Mouse (Mus musculus) urinary bladder, postnatal 10 days (tissue): Measurements from ENCODE around the gene Unc13b.

Source experiments
- DNase-seq: peaks from one replicate; pipeline ENCODE4 v3.0.0; 2022; ENCODE audit warnings: low spot score

The Unc13b gene

DNA sequence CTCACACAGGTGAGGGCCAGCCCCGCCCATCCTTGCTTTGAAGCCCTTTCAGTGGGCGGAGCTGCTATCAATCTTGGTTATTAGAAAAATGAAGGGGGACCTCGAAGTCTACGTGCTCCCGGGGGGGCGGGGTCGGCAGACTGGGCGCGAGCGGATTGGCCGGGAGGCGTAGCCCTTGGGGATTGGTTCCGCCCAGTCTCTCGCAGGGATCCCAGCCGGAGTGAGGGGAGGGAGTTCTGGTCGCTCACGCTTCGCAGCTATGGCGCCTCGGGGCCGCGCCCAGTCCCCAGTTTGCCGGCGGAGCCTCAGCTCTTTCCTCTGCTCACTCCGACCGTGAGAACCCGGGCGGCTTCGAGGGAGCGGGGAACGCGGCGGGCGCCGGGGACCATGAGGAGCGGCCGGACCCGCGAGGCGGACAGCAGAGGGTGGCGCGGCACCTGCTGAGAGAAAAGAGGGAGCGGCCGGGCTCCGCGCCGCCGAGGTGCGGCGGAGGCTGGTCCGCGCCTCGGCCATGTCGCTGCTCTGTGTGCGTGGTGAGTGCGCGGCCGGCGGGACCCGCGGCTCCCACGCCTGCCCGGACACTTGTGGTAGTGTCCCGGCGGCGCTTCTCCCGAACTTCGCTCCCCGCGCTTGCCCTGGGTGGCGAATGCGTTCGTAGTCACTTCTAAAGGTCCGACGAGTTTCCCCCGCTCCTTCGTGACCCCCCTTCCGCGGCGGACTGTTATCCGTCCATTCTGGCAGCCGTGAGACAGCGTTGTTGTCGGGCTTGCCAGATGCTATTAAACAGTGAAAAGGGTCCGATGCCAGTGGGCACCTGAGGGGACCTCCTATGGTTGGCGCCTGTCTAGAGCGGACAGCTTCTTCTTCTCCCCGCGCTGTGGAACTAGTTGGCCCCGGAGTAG is at the start of gene Unc13b:
Gene Unc13b, plus strand, starts transcription at position 201 of the 902 bp plus-strand sequence.
- peak; percentile 63 for DNase-seq

DNA sequence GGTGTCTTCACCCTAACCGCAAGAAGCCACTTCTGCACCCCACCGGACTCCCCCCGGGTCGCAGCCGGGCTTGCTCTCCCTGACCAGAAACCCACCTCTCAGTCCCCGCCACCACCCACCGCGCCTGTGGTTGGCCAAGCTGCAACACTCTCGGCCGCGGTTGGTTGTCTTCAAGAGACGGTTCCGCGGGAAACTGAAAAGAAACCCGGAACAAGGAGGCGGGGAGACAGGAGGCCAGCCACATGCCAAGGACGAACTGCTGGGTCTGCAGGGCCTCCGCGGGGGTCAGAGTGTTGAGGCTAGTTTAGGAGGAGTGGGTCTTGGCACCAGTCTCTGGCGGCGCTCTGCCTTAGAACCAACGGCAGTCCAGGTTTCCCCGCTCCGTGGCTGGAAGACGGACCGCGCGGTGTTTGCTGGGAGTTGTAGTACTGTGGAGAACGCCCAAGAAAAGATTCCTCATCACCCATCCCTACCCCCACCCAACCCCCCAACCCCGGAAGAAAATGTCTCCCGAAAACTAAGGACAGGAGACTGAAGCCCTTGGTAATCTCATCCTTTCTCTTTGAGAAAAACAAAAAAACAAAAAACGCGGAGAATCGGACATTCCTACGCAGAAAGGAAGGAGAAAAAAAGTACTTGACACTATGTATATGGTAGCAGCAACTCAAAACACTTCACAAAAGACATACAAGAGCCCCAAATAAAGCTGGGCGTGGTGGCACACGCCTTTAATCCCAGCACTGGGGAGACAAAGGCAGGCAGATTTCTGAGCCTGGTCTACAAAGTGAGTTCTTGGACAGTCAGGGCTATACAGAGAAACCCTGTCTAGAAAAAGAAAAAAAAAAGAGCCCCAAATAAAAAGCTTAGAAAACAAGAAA is 48.4 kb upstream of the Unc13b start, which contains the start of gene Fancg:
Gene Fancg, minus strand, starts transcription at position 346 of the 878 bp plus-strand sequence.
- no peak for DNase-seq

DNA sequence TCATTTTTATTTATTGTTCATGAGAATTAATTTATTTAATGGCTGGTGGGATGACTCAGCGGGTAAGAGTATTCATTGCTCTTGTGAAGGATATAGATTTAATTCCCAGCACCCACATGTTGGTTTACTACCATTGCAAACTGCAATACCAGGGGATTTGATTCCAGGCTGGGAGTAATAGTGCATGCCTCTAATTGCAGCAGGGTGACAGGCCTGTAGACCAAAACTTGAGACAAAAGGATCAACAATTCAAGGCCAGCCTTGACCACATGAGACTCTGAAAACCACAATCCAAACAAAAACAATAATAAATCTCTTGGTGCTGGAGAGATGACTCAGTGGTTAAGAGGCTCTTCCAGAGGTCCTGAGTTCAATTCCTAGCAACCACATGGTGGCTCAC is 46.7 kb upstream of the Unc13b start:
- DNase-seq: no peak

DNA sequence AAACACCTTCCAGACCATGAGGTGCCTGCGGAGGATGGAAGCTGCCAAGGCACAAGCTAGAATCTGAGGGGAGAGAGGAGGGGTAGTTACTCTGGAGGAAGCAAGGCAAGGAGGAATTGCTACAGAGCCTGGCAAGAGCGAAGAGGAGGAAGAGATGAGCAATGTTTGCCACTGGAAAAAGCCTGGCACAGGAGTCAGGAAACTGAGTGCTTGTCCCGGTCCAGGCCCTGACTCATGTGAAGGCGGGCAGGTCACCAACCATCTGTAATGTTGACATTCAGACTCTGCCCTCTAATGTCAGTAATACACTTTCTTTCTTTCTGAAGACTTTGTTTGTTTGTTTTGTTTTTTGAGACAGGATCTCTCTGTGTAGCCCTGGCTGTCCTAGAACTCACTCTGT is 40.6 kb upstream of the Unc13b start:
- no peak for DNase-seq

DNA sequence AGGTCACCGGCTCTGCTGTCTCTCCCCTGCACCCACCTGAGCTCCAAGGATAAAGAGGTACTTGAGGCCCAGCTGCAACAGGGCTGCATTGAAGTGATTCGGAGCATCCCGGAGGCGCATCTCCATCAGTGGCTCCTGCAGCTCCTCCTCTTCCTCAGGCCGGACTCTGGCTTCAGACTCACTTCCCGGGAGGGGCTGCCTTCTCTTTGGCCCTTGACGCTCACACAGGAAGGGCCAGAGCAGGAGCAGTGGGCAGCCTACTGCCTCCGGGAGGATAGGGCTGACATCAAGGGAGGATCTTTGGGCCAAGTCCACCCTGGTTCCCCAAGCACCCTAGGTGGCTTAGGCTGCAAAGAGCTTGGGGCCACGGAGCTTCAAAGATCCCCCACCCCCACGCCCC is 39.6 kb upstream of the Unc13b start:
- no peak for DNase-seq

DNA sequence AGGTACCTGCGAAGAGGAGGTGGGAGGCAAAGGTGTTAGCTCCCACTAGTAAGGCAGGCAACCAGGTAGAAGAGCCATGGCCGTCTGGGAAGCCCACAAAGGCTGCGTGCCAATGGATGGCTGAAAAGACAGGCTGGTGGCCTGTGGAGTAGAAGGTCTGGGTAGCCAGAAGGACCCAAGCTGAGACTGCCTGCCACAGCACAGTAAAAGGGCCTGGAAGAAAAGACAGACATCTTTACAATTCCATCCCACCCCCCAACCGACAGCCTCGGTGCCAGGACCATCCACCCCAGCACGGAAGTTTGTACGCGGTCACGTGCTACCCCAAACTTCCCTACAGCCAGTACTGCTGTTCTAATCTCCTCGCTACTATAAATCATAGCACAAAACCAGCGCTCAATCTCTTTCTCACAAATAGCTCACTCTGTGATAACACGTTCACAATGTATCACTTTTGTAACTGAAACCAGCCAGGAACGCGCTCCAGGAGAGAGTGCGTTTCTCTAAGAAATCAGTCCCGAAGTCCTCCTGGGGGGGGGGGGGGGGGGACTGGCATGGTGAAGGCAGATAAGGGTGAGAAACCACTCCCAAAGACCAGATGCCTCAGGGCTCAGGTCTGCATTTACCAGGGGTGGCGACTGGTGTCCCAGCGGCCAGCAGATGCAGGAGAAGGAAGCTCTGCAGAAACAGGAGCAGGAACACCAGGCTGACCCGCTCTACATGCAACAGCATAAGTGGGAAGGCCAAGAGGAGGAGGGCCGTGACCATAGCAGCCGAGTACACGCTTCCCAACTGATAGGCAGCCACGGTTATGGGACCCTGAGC is 38.9 kb upstream of the Unc13b start:
- DNase-seq: no peak

DNA sequence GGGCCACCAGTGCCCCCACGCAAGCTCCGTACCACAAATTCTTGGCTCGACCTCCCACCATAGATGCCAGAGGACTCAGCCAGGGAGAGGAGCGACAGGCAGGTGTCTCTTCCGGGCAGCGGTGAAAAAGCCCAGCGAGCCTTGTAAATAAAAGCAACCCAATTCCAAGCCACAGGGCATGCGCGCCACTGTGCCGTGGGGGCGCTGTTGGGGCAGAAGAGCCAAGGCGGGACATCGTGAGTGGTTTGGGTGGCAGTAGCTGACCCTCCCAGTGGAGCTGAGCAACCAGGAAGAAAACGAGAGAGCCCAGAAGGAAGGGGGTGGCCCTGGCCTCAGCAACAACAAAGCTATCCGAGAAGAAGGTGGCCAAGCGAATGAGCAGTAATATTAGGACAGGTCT is 37.9 kb upstream of the Unc13b start:
- DNase-seq: no peak

DNA sequence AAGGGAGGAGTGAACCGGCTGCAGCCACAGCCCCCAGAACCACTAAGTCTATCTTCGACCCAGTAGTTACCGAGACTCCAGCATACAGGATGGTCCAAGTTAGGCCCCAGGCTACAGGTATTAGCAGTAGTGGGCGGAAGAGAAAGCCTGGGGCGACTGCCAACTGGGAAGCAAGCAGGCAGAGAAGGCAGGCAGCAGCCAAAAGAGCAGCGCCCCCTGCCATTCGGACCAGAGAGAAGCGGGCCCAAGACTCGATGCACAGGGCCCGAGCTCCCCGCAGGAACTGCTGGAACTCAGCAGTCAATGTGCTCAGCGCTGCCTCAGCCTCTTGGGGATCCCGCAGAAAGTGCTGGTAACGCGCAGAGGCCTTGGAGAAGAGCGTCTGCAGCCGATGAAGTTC is 37.4 kb upstream of the Unc13b start:
- no peak for DNase-seq

DNA sequence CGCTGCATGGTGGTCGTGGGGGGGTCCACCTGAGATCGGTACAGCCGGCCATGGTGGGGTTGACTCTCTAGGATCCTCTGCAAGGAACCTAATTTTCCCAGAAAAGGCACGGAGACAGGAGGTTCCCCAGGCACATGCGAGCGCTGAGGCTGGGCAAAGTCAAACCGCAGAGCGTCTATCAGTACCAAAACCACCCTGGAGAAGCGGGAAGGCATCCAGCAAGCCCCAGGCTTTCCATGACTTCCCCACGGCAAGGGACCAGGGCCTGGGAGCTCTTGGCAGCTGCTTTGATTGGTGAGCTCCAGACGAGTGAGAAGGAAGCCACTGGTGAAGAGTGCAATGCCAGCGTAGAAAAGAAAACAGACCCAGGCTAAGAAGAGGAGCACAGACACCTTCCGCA is 34.1 kb upstream of the Unc13b start:
- DNase-seq: no peak

DNA sequence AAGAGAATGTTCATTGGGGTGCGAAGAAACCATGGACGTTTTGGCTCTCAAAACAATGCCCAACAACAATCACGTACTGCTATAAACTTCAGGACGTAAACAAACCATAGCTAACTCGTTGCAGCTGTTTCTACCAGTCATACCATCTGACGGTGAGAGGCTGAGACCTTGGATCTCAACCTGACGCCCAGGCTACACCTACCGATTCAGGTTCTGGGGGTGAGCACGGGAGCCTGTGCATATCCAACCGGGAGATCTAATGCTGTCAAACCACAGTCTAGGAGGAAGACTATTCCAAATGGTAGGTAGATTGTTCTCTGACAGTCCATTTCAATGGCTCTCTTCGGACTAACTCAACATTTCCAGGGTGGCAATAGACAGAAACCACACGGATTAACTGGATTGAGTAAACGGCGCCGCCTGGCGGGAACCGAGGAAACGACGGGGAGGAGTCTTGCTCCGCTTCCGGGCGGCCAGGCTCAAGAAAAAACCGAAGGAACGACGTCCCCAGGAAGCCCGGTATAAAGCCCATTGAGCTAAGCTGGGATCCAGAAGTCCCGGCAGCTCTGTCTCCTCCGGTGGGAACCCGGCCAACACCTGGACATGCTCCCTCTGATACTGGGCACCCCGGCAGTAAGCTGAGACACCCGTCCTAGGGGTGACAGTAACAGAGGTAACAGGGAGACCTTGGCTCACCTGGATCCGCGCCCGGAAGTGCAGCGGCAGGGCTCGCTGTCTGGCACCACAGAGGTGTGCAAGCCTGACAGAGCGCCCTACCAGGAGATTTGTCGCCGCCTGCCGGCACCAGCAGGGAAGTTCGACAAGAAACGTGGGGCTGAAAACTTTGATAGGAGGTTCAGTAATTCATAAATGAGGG is 33.4 kb upstream of the Unc13b start, which contains the start of gene Pigo:
Gene Pigo, minus strand, starts transcription at position 736 of the 877 bp plus-strand sequence.
- peak; percentile 81 for DNase-seq

DNA sequence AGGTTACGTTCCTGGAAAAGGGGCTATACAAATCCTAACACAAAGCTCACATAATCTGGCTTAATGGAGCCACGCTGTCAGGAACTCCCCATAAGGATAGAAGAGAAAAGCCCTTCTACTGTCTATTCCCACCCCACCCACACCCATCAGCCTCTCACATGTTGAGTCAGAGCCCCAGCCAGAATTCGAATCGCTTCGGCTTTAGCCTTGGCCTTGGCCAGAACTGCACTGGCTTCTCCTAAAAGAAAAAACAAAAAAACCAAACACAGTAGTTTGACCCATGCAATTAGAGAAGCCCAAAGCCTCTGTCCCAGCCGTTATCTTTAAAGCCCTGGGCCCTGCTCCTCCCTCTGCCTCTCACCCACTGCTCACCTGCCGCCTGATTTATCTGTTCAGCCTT is 29.6 kb upstream of the Unc13b start:
- no peak for DNase-seq

DNA sequence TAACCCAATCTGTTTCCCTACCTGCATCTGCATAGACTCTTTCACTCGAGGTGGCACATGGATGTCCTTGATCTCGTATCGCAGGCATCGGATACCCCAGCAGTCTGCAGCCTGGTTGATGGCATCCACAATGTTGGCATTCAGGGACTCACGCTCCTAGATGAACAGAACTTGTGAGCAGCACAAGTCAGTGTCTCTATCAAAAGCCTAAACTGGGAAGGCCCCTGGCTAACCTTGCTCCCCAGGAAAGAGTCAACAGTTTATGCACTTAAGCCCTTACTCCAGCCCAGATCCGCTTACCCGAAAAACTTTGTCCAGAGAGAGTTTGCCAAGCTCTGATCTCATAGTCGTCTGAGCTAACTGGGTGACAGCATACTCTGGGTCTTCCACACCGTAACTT is 29.0 kb upstream of the Unc13b start:
- DNase-seq: no peak

DNA sequence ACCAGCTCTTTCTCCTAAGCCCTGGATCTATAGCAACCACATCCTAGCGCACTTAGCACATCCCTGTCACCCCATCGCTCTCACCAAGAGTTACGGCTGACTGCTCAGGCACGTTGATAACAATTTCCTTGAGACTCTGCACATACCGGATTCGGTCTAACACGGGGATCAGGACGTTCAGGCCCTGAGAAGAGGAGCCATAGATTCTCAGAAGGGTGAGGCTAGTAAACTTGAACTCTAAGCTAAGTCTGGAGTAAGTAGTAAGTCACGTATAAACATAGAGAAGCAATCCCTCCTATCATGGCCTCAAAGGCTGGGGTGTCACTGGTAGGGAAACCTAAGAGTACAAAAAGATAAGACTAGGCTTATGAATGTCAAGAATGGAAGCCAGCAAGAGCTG is 28.4 kb upstream of the Unc13b start:
- DNase-seq: no peak

DNA sequence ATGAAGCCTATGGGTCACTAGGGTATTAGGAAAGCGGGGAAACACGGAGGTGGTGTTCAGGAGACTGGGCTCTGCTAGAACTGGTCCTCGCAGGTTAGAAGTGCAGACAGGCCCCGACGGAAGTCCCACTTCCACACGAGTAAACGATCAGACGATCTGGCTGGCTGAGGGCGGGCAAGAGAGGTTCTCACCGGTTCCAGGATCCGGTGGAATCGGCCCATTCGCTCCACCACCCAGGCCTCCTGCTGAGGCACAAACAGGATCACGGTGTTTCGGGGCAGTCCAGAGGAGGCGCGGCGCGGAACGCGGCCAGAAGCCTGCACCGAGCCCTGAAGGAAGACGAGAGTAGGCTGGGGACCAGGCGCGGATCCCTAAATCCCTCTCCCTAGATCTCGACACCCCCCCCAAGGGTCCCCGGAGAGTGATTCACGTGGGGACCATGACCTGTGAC is 27.9 kb upstream of the Unc13b start:
- no peak for DNase-seq

DNA sequence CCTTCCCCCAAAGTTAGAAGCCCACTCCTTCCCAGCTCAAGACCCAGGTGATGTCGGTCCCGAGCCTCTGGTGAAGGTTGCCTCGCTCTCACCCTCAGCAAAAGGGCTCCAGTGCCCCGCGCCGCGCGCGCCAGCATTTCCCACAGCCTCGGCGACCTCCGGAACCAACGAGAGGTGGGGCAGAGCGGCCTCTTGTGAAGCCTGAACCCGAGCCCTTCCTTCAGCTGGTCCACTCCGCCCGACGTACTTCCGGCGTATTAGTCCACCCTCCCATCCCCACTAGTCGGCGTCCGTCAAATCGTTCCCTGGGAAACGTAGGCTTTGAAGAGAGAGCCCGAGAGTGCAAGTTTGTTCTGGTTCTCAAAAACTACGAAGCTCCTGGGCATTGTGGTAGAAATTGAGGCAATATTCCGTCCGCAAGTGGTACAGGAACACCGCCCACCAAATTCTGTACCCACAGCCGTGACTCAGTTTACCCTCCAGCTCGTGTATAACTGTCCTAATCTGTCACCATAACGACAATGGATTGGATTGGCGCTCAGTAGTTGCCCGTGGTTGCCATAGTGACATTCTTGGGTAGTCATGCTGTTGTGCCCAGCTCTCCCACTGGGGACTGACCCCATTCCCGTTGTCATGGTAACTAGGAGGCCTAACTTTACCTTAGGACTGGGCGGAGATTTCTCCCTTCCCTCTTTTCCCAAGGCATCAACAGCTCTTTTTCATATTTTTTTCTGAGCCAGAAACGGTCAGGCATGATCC is 27.3 kb upstream of the Unc13b start, which contains the start of gene Stoml2:
Gene Stoml2, minus strand, starts transcription at position 474 of the 759 bp plus-strand sequence.
- DNase-seq: peak; percentile 71

DNA sequence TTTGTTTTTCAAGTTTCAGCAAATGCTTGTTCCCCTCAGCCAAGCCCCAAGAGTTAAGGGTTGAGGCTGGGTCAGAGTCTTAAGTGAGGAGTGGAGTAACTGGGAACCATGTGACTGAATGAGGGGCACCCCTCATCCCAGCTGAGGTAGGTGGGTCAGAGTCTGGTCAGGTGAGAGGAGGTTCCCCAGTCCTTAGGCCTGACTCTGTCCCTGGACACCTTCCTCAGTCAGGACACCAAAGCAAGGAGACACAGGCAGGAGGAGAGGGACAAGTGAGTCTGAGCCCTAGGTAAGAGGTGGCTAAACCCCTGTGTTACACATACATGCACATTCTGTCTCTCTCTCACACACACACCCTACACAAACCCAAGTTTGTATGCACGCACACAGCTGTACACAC is 26.3 kb upstream of the Unc13b start:
- no peak for DNase-seq

DNA sequence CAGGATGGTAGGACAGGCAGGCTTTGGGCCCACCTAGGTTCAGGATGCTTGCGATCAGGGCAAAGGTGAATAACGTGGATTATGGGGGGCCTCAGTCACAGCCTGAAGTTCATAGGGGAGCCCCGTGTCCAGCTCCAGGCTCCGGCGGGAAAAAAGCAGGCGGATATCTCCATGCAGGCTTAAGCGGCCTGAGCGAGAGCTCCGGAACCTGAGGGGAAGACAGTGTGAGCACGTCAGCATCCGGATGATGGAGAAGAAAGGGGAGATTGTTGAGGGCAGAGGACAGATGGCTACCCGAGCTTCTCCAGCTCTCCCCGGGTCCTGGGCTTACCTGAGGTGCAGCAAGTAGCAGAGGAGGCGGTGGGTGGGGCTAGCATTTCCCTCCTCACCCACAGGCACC is 25.3 kb upstream of the Unc13b start:
- DNase-seq: no peak

DNA sequence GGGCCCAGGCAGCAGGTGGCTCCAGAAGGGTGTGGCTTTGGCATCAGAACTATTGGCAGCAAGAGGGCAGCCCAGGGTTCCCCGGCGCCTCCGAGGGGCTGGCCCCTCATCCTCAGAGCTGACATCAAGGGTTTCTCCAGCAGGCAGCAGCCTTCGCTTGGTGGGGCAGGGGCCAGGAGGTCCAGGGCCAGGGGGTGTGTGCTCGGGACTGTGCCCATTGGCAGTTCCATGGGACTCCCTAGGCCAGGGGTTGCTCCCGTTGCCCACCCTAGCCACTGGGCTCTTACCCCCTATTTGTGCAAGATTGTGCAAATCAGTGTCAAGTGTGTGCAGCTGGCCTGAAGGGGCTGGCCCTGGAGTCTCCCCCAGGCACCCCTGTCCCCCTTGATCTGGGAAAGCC is 22.9 kb upstream of the Unc13b start:
- DNase-seq: no peak

DNA sequence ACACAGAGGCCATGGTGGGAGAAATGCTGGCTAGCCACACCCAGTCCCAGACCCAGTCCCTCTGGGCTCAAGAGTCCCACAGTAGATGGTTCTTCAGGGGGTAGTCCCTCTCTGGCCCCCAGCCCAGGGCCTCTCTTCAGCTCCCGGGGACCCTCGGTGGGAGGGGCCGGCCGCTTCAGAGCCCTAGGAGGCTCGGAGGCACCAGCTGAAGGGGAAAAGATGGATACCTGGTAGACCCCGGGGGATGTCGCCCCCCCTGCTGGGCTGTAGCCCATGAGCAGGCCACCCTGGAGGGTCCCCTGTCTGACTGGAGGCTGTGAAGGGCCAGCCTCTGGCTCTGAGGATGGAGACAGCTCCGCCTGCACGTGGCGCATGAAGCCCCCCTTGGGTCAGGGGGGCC is 22.4 kb upstream of the Unc13b start:
- DNase-seq: no peak
